Mouse (Mus musculus) brain, embryonic 14.5 days (tissue): Measurements from ENCODE around the gene Jund. TPM values are rescaled to one million over a fixed set of nuclear protein-coding genes. Genes with fewer than 3 reads are reported as not detected.

Experiments used
- DNase-seq: peaks from one replicate; pipeline ENCODE4 v3.0.0-alpha.2; 2011; ENCODE audit warnings: low read depth
- CTCF ChIP-seq: fragments of 200-500 bp; IDR thresholded peaks from 2 replicates; pipeline ENCODE4 v1.5.1; 2012; ENCODE audit warnings: inconsistent platforms, mild to moderate bottlenecking, moderate library complexity, borderline replicate concordance; ENCODE audit not compliant: insufficient read depth, insufficient read length; ENCODE audit errors: extremely low read depth
- POLR2A ChIP-seq: fragments of 200-500 bp; IDR thresholded peaks from 2 replicates; pipeline ENCODE4 v1.6.1; 2012; ENCODE audit warnings: mild to moderate bottlenecking, inconsistent platforms, borderline replicate concordance; ENCODE audit not compliant: poor library complexity, insufficient read depth, insufficient read length, severe bottlenecking; ENCODE audit errors: extremely low read depth
- polyA plus RNA-seq: library from polyadenylated mRNA; depleted of rRNA; stranded (reverse); fragments of >200 nt; gene quantifications from 2 replicates; pipeline ENCODE4 v1.2.3, GENCODE M21; 2012

The Jund gene
- polyA plus RNA-seq, 1 experiment = 291 TPM

- DNase-seq = no peak
- TF ChIP-seq CTCF (no peak), POLR2A (no peak)
Observed at GRCm38 (mm10) chr8:70701982-70702841, 3.5 kb downstream of the Jund start.

DNA sequence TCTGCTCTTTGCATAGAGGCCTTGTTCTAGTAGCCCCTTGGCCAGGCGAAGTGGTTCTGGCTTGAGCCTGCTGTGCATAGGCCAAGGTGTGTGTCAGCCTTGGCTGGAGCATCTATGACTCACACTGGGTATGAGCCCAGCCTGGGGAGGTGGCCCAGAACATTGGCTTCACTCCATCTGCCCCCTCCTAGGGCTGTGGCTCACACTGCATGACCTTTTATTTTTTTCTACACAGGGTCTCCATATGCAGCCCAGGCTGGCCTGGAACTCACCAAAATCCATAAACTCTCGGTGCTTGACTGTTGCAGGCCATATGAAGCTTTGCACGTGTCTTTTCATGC is 4.1 kb downstream of the Jund start:
- no peak for DNase-seq
- TF ChIP-seq CTCF = no peak
- no peak for TF ChIP-seq POLR2A

- TF ChIP-seq CTCF = no peak
- TF ChIP-seq POLR2A = no peak
- DNase-seq = no peak
Observed at GRCm38 (mm10) chr8:70703287-70703686, 4.5 kb downstream of the Jund start, which contains the start of gene Iqcn. Gene Iqcn (plus strand): TSS chr8:70703457.

GRCm38 (mm10) chr8:70708281-70708680 is 9.5 kb downstream of the Jund start:
- no peak for TF ChIP-seq POLR2A
- TF ChIP-seq CTCF = no peak
- no peak for DNase-seq

- TF ChIP-seq CTCF = no peak
- DNase-seq = no peak
Observed at GRCm38 (mm10) chr8:70709794-70710193, 11.0 kb downstream of the Jund start.

DNA sequence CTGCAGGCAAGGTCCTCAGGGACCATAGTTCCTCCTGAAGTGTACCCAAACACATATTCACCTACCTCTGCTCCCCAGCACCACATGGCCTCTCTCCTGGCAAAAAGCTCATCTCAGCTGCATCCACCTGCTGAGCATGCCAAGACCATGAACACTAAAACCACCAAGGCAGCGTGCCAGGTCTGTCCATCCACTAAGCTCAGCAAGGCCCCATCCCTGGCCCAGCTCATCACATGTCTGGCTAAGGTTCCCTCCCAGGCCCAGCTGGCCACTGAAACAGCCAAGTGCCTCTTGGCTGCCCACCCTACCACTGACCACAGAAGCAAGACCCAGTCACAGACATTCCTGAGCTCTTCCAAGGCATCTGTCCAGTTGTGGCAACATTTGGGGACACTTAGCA is 11.5 kb downstream of the Jund start:
- TF ChIP-seq CTCF = no peak
- no peak for TF ChIP-seq POLR2A
- no peak for DNase-seq

- TF ChIP-seq CTCF (no peak), POLR2A (no peak)
- no peak for DNase-seq
Observed at GRCm38 (mm10) chr8:70711041-70711440, 12.3 kb downstream of the Jund start.

GRCm38 (mm10) chr8:70713991-70714390 is 15.2 kb downstream of the Jund start:
- TF ChIP-seq POLR2A (no peak), CTCF (no peak)
- no peak for DNase-seq

GRCm38 (mm10) chr8:70715086-70715485 is 16.3 kb downstream of the Jund start:
- TF ChIP-seq POLR2A (no peak), CTCF (no peak)
- DNase-seq = no peak

DNA sequence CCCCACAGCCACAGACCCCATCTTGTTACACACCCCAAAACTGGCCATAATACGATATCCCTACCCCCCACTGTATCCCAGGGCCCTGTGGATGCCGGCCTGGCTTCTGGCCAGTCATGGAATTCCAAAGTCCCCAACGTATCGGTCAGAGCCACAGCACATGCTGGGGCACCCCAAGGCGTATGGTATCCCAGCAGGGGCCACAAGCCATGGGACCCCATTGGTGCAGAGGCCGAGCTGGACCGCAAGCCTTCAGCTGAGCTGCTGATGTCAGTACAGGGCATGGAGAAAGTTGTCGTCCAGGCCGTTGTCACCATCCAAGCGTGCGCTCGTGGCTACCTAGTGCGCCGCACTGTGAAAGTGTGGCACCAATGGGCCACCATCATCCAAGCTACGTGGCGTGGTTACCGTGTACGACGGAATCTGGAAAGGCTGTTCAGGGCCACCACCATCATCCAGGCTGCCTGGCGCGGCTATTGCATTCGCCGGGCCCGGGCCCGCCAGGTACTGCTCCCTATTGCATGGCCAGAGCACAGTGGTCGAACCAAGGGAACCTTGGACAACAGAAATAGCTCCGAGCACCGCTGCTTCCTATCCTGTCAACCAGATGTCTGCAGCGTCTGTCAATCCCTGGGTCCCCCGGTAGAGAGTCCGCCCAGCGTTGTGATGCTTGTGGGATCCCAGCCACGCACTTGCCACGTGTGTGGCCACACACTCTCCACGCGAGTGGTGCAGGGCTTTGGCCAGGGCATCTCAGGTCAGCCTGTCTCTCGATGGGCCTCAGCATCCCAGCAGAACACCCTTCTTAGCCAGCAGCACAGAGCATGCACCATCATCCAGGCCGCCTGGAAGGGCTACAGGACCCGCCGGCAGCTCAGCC is 18.0 kb downstream of the Jund start:
- no peak for DNase-seq
- TF ChIP-seq POLR2A = no peak

GRCm38 (mm10) chr8:70718297-70718696 is 19.5 kb downstream of the Jund start, which contains the start of gene Gm3336:
Gene Gm3336 (plus strand): TSS chr8:70718543.
- peak; percentile 26 for DNase-seq
- TF ChIP-seq POLR2A = no peak
- peak; percentile 84 for TF ChIP-seq CTCF
